Mouse (Mus musculus) megakaryocyte progenitor cell, adult 5-6 weeks (primary cell): ENCODE results near the gene 4932414N04Rik. TPM values are rescaled to one million over a fixed set of nuclear protein-coding genes. Genes with fewer than 3 reads are reported as not detected.

Experiments used
- total RNA-seq, 2 experiments: library from RNA; stranded (forward) in 1 of 2; stranded (reverse) in 1 of 2; fragments of 157-497, 149-512 nt in 1 of 2; fragments of 200-1000 nt in 1 of 2; gene quantifications; 2 replicates each; pipeline versions ENCODE4 v1.2.3 to v1.2.4; 2015 to 2017

Gene 4932414N04Rik
- total RNA-seq, 2 experiments from 2014 or later, result not detected

Other genes starting within 250 kb of the 4932414N04Rik start
- gene Stk39, start 184.2 kb upstream of the 4932414N04Rik start, total RNA-seq (2015), result 0.83 and 1.3 TPM in 2 replicates
- 1.2 and 3.2 TPM in 2 replicates for gene Stk39, start 184.2 kb upstream of the 4932414N04Rik start, total RNA-seq (2017)
- not detected in 2 replicates for gene 4933409G03Rik, start 74.1 kb upstream of the 4932414N04Rik start, total RNA-seq (2015)
- gene 4933409G03Rik, start 74.1 kb upstream of the 4932414N04Rik start, total RNA-seq (2017), result not detected in 2 replicates
- 78.2 and 79.0 TPM in 2 replicates for gene Cers6, start 205.0 kb downstream of the 4932414N04Rik start, total RNA-seq (2015)
- gene Cers6, start 205.0 kb downstream of the 4932414N04Rik start, total RNA-seq (2017), result 28.8 and 36.5 TPM in 2 replicates